Mouse (Mus musculus): ENCODE results near the gene Kera. TPM values are rescaled to one million over a fixed set of nuclear protein-coding genes. Genes with fewer than 3 reads are reported as not detected.

Kera gene
- polyA plus RNA-seq, 1 experiment from 2014 or later: 0.19 TPM

DNA sequence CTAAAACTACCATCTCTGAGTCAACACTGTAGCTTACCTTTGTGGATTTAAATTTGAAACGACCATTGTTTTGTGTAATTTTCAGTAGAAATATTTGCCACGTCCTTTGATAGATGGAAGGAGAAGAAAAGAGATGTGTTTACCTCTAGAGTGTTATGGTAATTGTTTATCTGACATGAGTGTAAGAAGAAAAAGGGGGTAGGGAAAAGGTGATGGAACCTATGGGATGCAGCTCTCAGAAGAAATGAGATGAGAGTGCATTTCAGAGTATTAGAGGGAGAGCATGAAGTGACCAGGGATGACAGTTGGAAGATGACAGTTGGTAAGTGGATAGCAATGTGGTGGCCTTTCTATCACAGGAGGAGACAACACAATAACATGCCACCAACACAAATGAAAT is 37.1 kb downstream of the Kera start, which contains the start of gene Epyc:
Epyc (plus strand) TSS at position 301 of the 400 bp plus-strand sequence.
- Histone ChIP-seq H3K27ac (ENCODE audit: low read length) (no peak within 1 kb of the TSS), H3K4me3 (ENCODE audit: low read depth, low read length) (no peak within 1 kb of the TSS), H3K4me1 (ENCODE audit: control insufficient read depth, low read depth, low read length) (no peaks in the 10 kb centered on the region), H3K27me3 (ENCODE audit: control insufficient read depth, insufficient read depth, low read depth, low read length) (no peaks in the 10 kb centered on the region), H3K9me3 (replicated peaks; ENCODE audit: control insufficient read depth, low read length) (no peaks in the 10 kb centered on the region), H3K36me3 (ENCODE audit: control insufficient read depth, insufficient read depth) (no peaks in the 10 kb centered on the region), H3K4me2 (ENCODE audit: low read depth, low read length) (no peak within 1 kb of the TSS), H3K9ac (ENCODE audit: low read depth, low read length) (no peak within 1 kb of the TSS)
- 52% methylated on average over 2 of the region's 2 CpGs for WGBS (ENCODE audit: insufficient replicate concordance)
- no peak for ATAC-seq (ENCODE audit: low read depth)

DNA sequence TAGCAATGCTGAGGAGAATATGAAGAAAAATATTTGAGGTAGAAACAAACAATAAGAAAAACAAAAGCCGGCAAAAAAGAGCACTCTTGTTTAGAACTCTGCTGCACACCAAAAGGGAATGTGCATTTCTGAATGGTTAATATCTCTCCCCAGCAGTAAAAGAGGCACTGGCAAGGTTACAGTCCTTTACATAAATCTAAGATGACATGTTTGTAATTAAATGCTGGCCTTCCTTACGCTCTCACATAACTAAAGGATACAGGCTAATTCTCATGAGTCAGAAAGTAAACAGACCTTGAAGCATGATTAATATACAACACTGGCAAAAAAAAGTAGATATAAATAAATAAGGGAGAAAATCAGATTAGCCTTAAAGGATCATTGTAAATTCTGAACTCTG is 43.7 kb downstream of the Kera start:
- H3K27ac ChIP-seq (ENCODE audit: low read length): no peak overlapping the region
- H3K4me1 ChIP-seq (ENCODE audit: control insufficient read depth, low read depth, low read length): no peaks in the 10 kb centered on the region
- 54% methylated on average over 2 of the region's 2 CpGs for WGBS (ENCODE audit: insufficient replicate concordance)
- no peak for ATAC-seq (ENCODE audit: low read depth)
- H3K27me3 ChIP-seq (ENCODE audit: control insufficient read depth, insufficient read depth, low read depth, low read length): no peaks in the 10 kb centered on the region
- H3K36me3 ChIP-seq (ENCODE audit: control insufficient read depth, insufficient read depth): no peaks in the 10 kb centered on the region
- H3K4me2 ChIP-seq (ENCODE audit: low read depth, low read length): no peak overlapping the region
- no peak overlapping the region for H3K9ac ChIP-seq (ENCODE audit: low read depth, low read length)
- H3K4me3 ChIP-seq (ENCODE audit: low read depth, low read length): no peak overlapping the region
- H3K9me3 ChIP-seq (replicated peaks; ENCODE audit: control insufficient read depth, low read length): no peaks in the 10 kb centered on the region

DNA sequence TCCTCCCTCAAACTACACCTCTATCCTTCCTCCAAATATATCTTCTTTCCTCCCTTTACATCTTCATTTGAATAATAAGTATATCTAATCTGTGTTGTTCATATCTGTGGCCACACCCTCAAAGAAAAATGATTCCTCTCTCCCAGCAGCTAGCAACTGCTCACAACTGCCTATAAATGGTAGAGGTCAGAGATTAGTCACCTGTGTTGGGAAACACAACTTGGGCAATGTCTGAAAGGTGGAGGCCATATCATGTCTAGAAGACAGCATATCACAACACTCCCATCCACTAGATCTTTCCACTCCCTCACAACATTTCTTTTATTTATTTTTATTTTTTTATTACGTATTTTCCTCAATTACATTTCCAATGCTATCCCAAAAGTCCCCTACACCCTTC is 52.8 kb downstream of the Kera start:
- Histone ChIP-seq H3K9me3 (replicated peaks; ENCODE audit: control insufficient read depth, low read length) (no peaks in the 10 kb centered on the region), H3K27me3 (ENCODE audit: control insufficient read depth, insufficient read depth, low read depth, low read length) (no peaks in the 10 kb centered on the region), H3K4me3 (ENCODE audit: low read depth, low read length) (no peak overlapping the region), H3K4me1 (ENCODE audit: control insufficient read depth, low read depth, low read length) (no peaks in the 10 kb centered on the region), H3K9ac (ENCODE audit: low read depth, low read length) (no peak overlapping the region), H3K36me3 (ENCODE audit: control insufficient read depth, insufficient read depth) (no peaks in the 10 kb centered on the region), H3K27ac (ENCODE audit: low read length) (no peak overlapping the region), H3K4me2 (ENCODE audit: low read depth, low read length) (no peak overlapping the region)
- WGBS (ENCODE audit: insufficient replicate concordance): 54% methylated on average over 1 of the region's 1 CpGs
- no peak for ATAC-seq (ENCODE audit: low read depth)

Other genes starting within 250 kb of the Kera start
- 63.3 and 70.9 TPM in 2 replicates for gene Dcn, start 127.3 kb upstream of the Kera start, polyA plus RNA-seq (2015; fragmentation: Nextera tagmentation; extraction: Ambion mirVana)
- gene Lum, start 41.8 kb upstream of the Kera start, polyA plus RNA-seq (2015; fragmentation: Nextera tagmentation; extraction: Ambion mirVana): 26.4 and 26.6 TPM in 2 replicates
- gene Epyc, start 37.2 kb downstream of the Kera start, polyA plus RNA-seq (2015; fragmentation: Nextera tagmentation; extraction: Ambion mirVana): not detected in 2 replicates
- not detected in 2 replicates for gene Ccer1, start 86.2 kb downstream of the Kera start, polyA plus RNA-seq (2015; fragmentation: Nextera tagmentation; extraction: Ambion mirVana)
- gene C030005K15Rik, start 119.9 kb downstream of the Kera start, polyA plus RNA-seq (2015; fragmentation: Nextera tagmentation; extraction: Ambion mirVana): not detected in 2 replicates